Mouse (Mus musculus) CH12.LX (cell line): ENCODE measurements around the gene Fam3b. TPM values are rescaled to one million over a fixed set of nuclear protein-coding genes. Genes with fewer than 3 reads are reported as not detected.

Experiments used
- DNase-seq: peaks from one replicate; pipeline ENCODE4 v3.0.0-alpha.2; 2013; ENCODE audit errors: extremely low read depth
- H3K27ac ChIP-seq: 2 replicates; pipeline ENCODE4 v1.5.1; 2012; ENCODE audit warnings: low read depth, mild to moderate bottlenecking, control low read depth, moderate library complexity; ENCODE audit not compliant: insufficient read depth
- H3K27me3 ChIP-seq: replicated peaks from 2 replicates; pipeline ENCODE3; 2012; ENCODE audit warnings: inconsistent platforms
- H3K36me3 ChIP-seq, 2 experiments: replicated peaks in 1 of 2; 2 replicates each; pipeline versions ENCODE3 to v1.6.1; 2012; ENCODE audit warnings: inconsistent platforms in 1 of 2, low read length in 1 of 2, mild to moderate bottlenecking in 1 of 2, mixed read lengths in 1 of 2, moderate library complexity in 1 of 2; ENCODE audit not compliant: control insufficient read depth in 1 of 2, insufficient read depth in 1 of 2
- H3K4me1 ChIP-seq, 2 experiments: 2 replicates each; pipeline ENCODE4 v1.6.1; 2012; ENCODE audit warnings: inconsistent platforms in 1 of 2, moderate library complexity in 1 of 2; ENCODE audit not compliant: insufficient read depth in 2 of 2, control insufficient read depth in 1 of 2
- H3K4me2 ChIP-seq: 2 replicates; pipeline ENCODE4 v1.6.1; 2012; ENCODE audit warnings: low read depth, mild to moderate bottlenecking, control low read depth; ENCODE audit not compliant: poor library complexity, insufficient read depth, severe bottlenecking
- H3K4me3 ChIP-seq, 3 experiments: fragments of 150-350 bp in 1 of 3; sonication (generic) in 1 of 3; replicated peaks in 1 of 3; 2 replicates each; pipeline versions ENCODE3 to v1.5.1; 2011 to 2012; ENCODE audit warnings: low read depth in 2 of 3, low read length in 2 of 3, mild to moderate bottlenecking in 2 of 3, moderate library complexity in 2 of 3, control low read depth in 1 of 3, improper control_type of control experiment in 1 of 3, inconsistent platforms in 1 of 3, mixed read lengths in 1 of 3; ENCODE audit not compliant: poor library complexity in 1 of 3
- H3K79me2 ChIP-seq: replicated peaks from 2 replicates; pipeline ENCODE4 v1.6.1; 2012; ENCODE audit warnings: mild to moderate bottlenecking, moderate library complexity; ENCODE audit not compliant: control insufficient read depth, poor library complexity, insufficient read depth, severe bottlenecking; ENCODE audit errors: extremely low read depth
- H3K9ac ChIP-seq: 2 replicates; pipeline ENCODE4 v1.6.1; 2012; ENCODE audit warnings: low read depth, mild to moderate bottlenecking, control low read depth, moderate library complexity; ENCODE audit not compliant: insufficient read depth
- H3K9me3 ChIP-seq: replicated peaks from 2 replicates; pipeline ENCODE3; 2012; ENCODE audit warnings: low read length, inconsistent platforms, mixed read lengths
- BHLHE40 ChIP-seq: IDR thresholded peaks from 2 replicates; pipeline ENCODE4 v1.6.1; 2011; ENCODE audit warnings: mild to moderate bottlenecking, low read depth, low read length, improper control_type of control experiment
- CHD1 ChIP-seq: IDR thresholded peaks from 2 replicates; pipeline ENCODE4 v1.6.1; 2012; ENCODE audit warnings: low read depth, low read length, improper control_type of control experiment, inconsistent platforms
- CTCF ChIP-seq, 2 experiments: IDR thresholded peaks in 1 of 2; conservative IDR thresholded peaks in 1 of 2; 2 replicates each; pipeline ENCODE4 v1.5.1; 2011 to 2012; ENCODE audit warnings: low read depth in 2 of 2, low read length in 2 of 2, improper control_type of control experiment in 1 of 2, inconsistent platforms in 1 of 2, mild to moderate bottlenecking in 1 of 2, moderate library complexity in 1 of 2
- E2F4 ChIP-seq: IDR thresholded peaks from 2 replicates; pipeline ENCODE4 v1.6.1; 2011; ENCODE audit warnings: low read depth, low read length, improper control_type of control experiment; ENCODE audit not compliant: insufficient replicate concordance
- ELF1 ChIP-seq: IDR thresholded peaks from 2 replicates; pipeline ENCODE4 v1.6.1; 2014; ENCODE audit warnings: low read depth, mild to moderate bottlenecking, inconsistent platforms, low read length, improper control_type of control experiment
- ETS1 ChIP-seq: conservative IDR thresholded peaks from 2 replicates; pipeline ENCODE4 v1.6.1; 2012; ENCODE audit warnings: low read depth, mild to moderate bottlenecking, inconsistent platforms, low read length, improper control_type of control experiment, moderate library complexity
- GABPA ChIP-seq: IDR thresholded peaks from 2 replicates; pipeline ENCODE4 v1.6.1; 2012; ENCODE audit warnings: low read depth, low read length, improper control_type of control experiment, inconsistent platforms; ENCODE audit not compliant: insufficient replicate concordance
- HCFC1 ChIP-seq: IDR thresholded peaks from 2 replicates; pipeline ENCODE4 v1.6.1; 2012; ENCODE audit warnings: low read depth, mild to moderate bottlenecking, inconsistent platforms, low read length, improper control_type of control experiment
- JUND ChIP-seq: conservative IDR thresholded peaks from 2 replicates; pipeline ENCODE4 v1.6.1; 2011; ENCODE audit warnings: low read depth, low read length, improper control_type of control experiment
- KAT2A ChIP-seq: IDR thresholded peaks from 2 replicates; pipeline ENCODE4 v1.6.1; 2012; ENCODE audit warnings: low read length, improper control_type of control experiment, inconsistent platforms; ENCODE audit not compliant: insufficient replicate concordance
- MAFK ChIP-seq: IDR thresholded peaks from 2 replicates; pipeline ENCODE4 v1.6.1; 2011; ENCODE audit warnings: low read length, improper control_type of control experiment; ENCODE audit not compliant: insufficient replicate concordance
- MAZ ChIP-seq: IDR thresholded peaks from 2 replicates; pipeline ENCODE4 v1.6.1; 2012; ENCODE audit warnings: low read depth, mild to moderate bottlenecking, inconsistent platforms, low read length, improper control_type of control experiment, moderate library complexity
- MEF2A ChIP-seq: IDR thresholded peaks from 2 replicates; pipeline ENCODE4 v1.6.1; 2014; ENCODE audit warnings: low read depth, mild to moderate bottlenecking, inconsistent platforms, low read length, improper control_type of control experiment, borderline replicate concordance
- MXI1 ChIP-seq: IDR thresholded peaks from 2 replicates; pipeline ENCODE4 v1.6.1; 2011; ENCODE audit warnings: mild to moderate bottlenecking, low read depth, low read length, improper control_type of control experiment
- NELFE ChIP-seq: IDR thresholded peaks from 2 replicates; pipeline ENCODE4 v1.6.1; 2011; ENCODE audit warnings: low read depth, low read length, improper control_type of control experiment
- PAX5 ChIP-seq: IDR thresholded peaks from 2 replicates; pipeline ENCODE4 v1.6.1; 2012; ENCODE audit warnings: low read length, inconsistent platforms, mixed read lengths
- POLR2A ChIP-seq: IDR thresholded peaks from 2 replicates; pipeline ENCODE4 v1.6.1; 2011; ENCODE audit warnings: low read depth, mild to moderate bottlenecking, improper control_type of control experiment, low read length
- POLR2AphosphoS2 ChIP-seq: IDR thresholded peaks from 2 replicates; pipeline ENCODE4 v1.6.1; 2011; ENCODE audit warnings: low read depth, low read length, improper control_type of control experiment
- RAD21 ChIP-seq: IDR thresholded peaks from 2 replicates; pipeline ENCODE4 v1.6.1; 2011; ENCODE audit warnings: low read depth, mild to moderate bottlenecking, low read length, improper control_type of control experiment, moderate library complexity
- RCOR1 ChIP-seq: conservative IDR thresholded peaks from 2 replicates; pipeline ENCODE4 v1.6.1; 2012; ENCODE audit warnings: low read depth, mild to moderate bottlenecking, inconsistent platforms, low read length, improper control_type of control experiment
- SIN3A ChIP-seq: IDR thresholded peaks from 2 replicates; pipeline ENCODE4 v1.6.1; 2012; ENCODE audit warnings: low read length, improper control_type of control experiment, inconsistent platforms
- TCF12 ChIP-seq: IDR thresholded peaks from 2 replicates; pipeline ENCODE4 v1.6.1; 2014; ENCODE audit warnings: low read depth, mild to moderate bottlenecking, inconsistent platforms, low read length, improper control_type of control experiment
- UBTF ChIP-seq: IDR thresholded peaks from 2 replicates; pipeline ENCODE4 v1.6.1; 2012; ENCODE audit warnings: low read depth, mild to moderate bottlenecking, inconsistent platforms, low read length, improper control_type of control experiment, moderate library complexity
- USF1 ChIP-seq: IDR thresholded peaks from 2 replicates; pipeline ENCODE4 v1.6.1; 2014; ENCODE audit warnings: low read depth, mild to moderate bottlenecking, inconsistent platforms, low read length, improper control_type of control experiment
- ZC3H11A ChIP-seq: IDR thresholded peaks from 2 replicates; pipeline ENCODE4 v1.6.1; 2012; ENCODE audit warnings: low read depth, mild to moderate bottlenecking, inconsistent platforms, low read length, improper control_type of control experiment
- ZKSCAN1 ChIP-seq: IDR thresholded peaks from 2 replicates; pipeline ENCODE4 v1.6.1; 2012; ENCODE audit warnings: low read depth, inconsistent platforms, low read length, improper control_type of control experiment, borderline replicate concordance
- ZMIZ1 ChIP-seq: IDR thresholded peaks from 2 replicates; pipeline ENCODE4 v1.6.1; 2012; ENCODE audit warnings: low read depth, mild to moderate bottlenecking, inconsistent platforms, low read length, improper control_type of control experiment
- dilution Hi-C: fragments of 300-500 bp; cut with MboI; formaldehyde crosslinking; loops from 2 replicates; pipeline ENCODE4 v1.14.3; 2020; ENCODE audit warnings: low sequenced_read_pairs; ENCODE audit not compliant: extremely low pct_unique_long_range_greater_than_20kb, extremely low pct_ligation_motif_present
- in situ Hi-C: fragments of 300-500 bp; cut with MboI; formaldehyde crosslinking; loops from 3 replicates; pipeline ENCODE4 v1.14.3; 2019; ENCODE audit warnings: low sequenced_read_pairs, low pct_ligation_motif_present, low pct_unique_long_range_greater_than_20kb, mixed read lengths
- polyA plus RNA-seq: library from polyadenylated mRNA; unstranded; fragments of >175 nt; gene quantifications from 2 replicates; pipeline ENCODE4 v1.2.1, GENCODE M21; 2012; ENCODE audit warnings: low read depth; ENCODE audit not compliant: insufficient read length
- total RNA-seq, 2 experiments: library from RNA; depleted of rRNA; stranded (reverse); fragments of 300-350 nt in 1 of 2; fragments of >200 nt in 1 of 2; gene quantifications; 2 replicates each; pipeline ENCODE4 v1.2.3; 2012 to 2014

Gene Fam3b
- total RNA-seq (2012; rRNA removed) (not detected in 2 replicates), total RNA-seq (2014; rRNA removed) (0.38 TPM in 1 of 2 replicates, not detected in the other), polyA plus RNA-seq (not detected in 2 replicates)

- no peaks in the 10 kb centered on the region for H3K36me3 ChIP-seq
- no peak for DNase-seq
- peaks cover 0 to 14% of the 10 kb centered on the region in 2 experiments; a peak in 2 of 4 replicates for H3K4me1 ChIP-seq
- no peak within 1 kb of the TSS for H3K9ac ChIP-seq
- in situ Hi-C loops (no loop called here), dilution Hi-C loops (no loop called here)
- no peaks in the 10 kb centered on the region for H3K27me3 ChIP-seq
- no peaks in the 10 kb centered on the region for H3K79me2 ChIP-seq
- TF ChIP-seq ZC3H11A (no peak), ELF1 (no peak), SIN3A (no peak), MAFK (no peak), ZMIZ1 (no peak), RAD21 (no peak), USF1 (no peak), JUND (no peak), PAX5 (no peak), MEF2A (no peak), BHLHE40 (no peak), KAT2A (no peak), CHD1 (no peak), MAZ (no peak), E2F4 (no peak), ETS1 (no peak), UBTF (no peak)
- no peak within 1 kb of the TSS for H3K4me2 ChIP-seq
- H3K4me3 ChIP-seq = no peak within 1 kb of the TSS
- no peak within 1 kb of the TSS for H3K27ac ChIP-seq
- no peaks in the 10 kb centered on the region for H3K9me3 ChIP-seq
These were observed at the start of gene Fam3b for GRCm38 (mm10) chr16:97514099-97514940. TSS of gene Fam3b (minus strand) at chr16:97514816.

- no peak for DNase-seq
- TF ChIP-seq GABPA = no peak
- no peak for TF ChIP-seq USF1
- no peak for TF ChIP-seq HCFC1
- no peak for TF ChIP-seq JUND
- TF ChIP-seq BHLHE40 = no peak
- TF ChIP-seq NELFE = no peak
- TF ChIP-seq POLR2A = no peak
- no peak for TF ChIP-seq MAFK
- no peak for TF ChIP-seq ZKSCAN1
- no peak for TF ChIP-seq MEF2A
- no peak for TF ChIP-seq POLR2AphosphoS2
- TF ChIP-seq RCOR1 = no peak
- no peak for TF ChIP-seq KAT2A
- no peak for TF ChIP-seq TCF12
- TF ChIP-seq UBTF = no peak
- TF ChIP-seq ZC3H11A = no peak
- no peak for TF ChIP-seq CTCF (conservative IDR thresholded peaks at IDR 0.05 in 1 of 2, IDR thresholded peaks at IDR 0.05 in 1 of 2; ENCODE audit: low read depth in 2 of 2, low read length in 2 of 2)
- no peak for TF ChIP-seq MXI1
- TF ChIP-seq ETS1 = no peak
- no peak for TF ChIP-seq RAD21
- H3K9me3 ChIP-seq = no peaks in the 10 kb centered on the region
- H3K9ac ChIP-seq = no peak overlapping the region
- H3K27ac ChIP-seq = no peak overlapping the region
- dilution Hi-C loops = no loop called here
- 0 out of 4 replicates have a peak, but pooled peaks cover 0 to 5% of the 10 kb centered on the region in 2 experiments for H3K4me1 ChIP-seq
- H3K36me3 ChIP-seq = peaks cover 0 to 51% of the 10 kb centered on the region in 2 experiments
- H3K4me3 ChIP-seq = no peak overlapping the region
- H3K27me3 ChIP-seq = no peaks in the 10 kb centered on the region
- in situ Hi-C loops = no loop called here
- no peaks in the 10 kb centered on the region for H3K79me2 ChIP-seq
- no peak overlapping the region for H3K4me2 ChIP-seq
These were observed 29.7 kb upstream of the Fam3b start for GRCm38 (mm10) chr16:97544340-97544739.
